Mouse (Mus musculus): ENCODE results near the gene Olfr972. TPM values are rescaled to one million over a fixed set of nuclear protein-coding genes. Genes with fewer than 3 reads are reported as not detected.
"Not testable (repeated sequence)": the region's sequence is repeated elsewhere in the genome, so short reads cannot be mapped to it uniquely, and the experiment has no call there.

The Olfr972 gene
- total RNA-seq (2017) = not detected in 2 replicates

GRCm38 (mm10) chr9:39866122-39866521 lies at the start of gene Olfr972:
Olfr972 (plus strand) TSS chr9:39866422.
- ATAC-seq (replicated peaks; ENCODE audit: low read depth, poor library complexity, severe bottlenecking) = no peak

- ATAC-seq (replicated peaks; ENCODE audit: low read depth, poor library complexity, severe bottlenecking) = not testable (repeated sequence)
Observed at GRCm38 (mm10) chr9:39836576-39836975, 29.6 kb upstream of the Olfr972 start, which contains the start of gene Olfr971. Olfr971 (plus strand) TSS chr9:39836876.

GRCm38 (mm10) chr9:39871986-39872385 lies 5.8 kb downstream of the Olfr972 start:
- ATAC-seq (replicated peaks; ENCODE audit: low read depth, poor library complexity, severe bottlenecking) = not testable (repeated sequence)

GRCm38 (mm10) chr9:39877541-39878396 lies 11.5 kb downstream of the Olfr972 start:
- ATAC-seq (replicated peaks; ENCODE audit: low read depth, poor library complexity, severe bottlenecking) = not testable (repeated sequence)

GRCm38 (mm10) chr9:39905106-39905505 lies 38.9 kb downstream of the Olfr972 start:
- peak; percentile 95 for ATAC-seq (replicated peaks; ENCODE audit: low read depth, poor library complexity, severe bottlenecking)

- no peak for ATAC-seq (replicated peaks; ENCODE audit: low read depth, poor library complexity, severe bottlenecking)
Observed at GRCm38 (mm10) chr9:39907036-39907435, 40.8 kb downstream of the Olfr972 start, which contains the start of gene Olfr229. Olfr229 (plus strand) TSS chr9:39907336.

- ATAC-seq (replicated peaks; ENCODE audit: low read depth, poor library complexity, severe bottlenecking) = peak; percentile 80
Observed at GRCm38 (mm10) chr9:39909939-39910338, 43.7 kb downstream of the Olfr972 start.

Other genes with a start within 250 kb of the Olfr972 start
- gene Olfr960, start 245.0 kb upstream of the Olfr972 start, total RNA-seq (2017) = not detected in 2 replicates
- gene Olfr961, start 221.3 kb upstream of the Olfr972 start, total RNA-seq (2017) = not detected in 2 replicates
- not detected in 2 replicates for gene Olfr963, start 199.2 kb upstream of the Olfr972 start, total RNA-seq (2017)
- gene Olfr149, start 159.3 kb upstream of the Olfr972 start, total RNA-seq (2017) = not detected in 2 replicates
- not detected in 2 replicates for gene Olfr965, start 155.1 kb upstream of the Olfr972 start, total RNA-seq (2017)
- not detected in 2 replicates for gene Olfr150, start 135.4 kb upstream of the Olfr972 start, total RNA-seq (2017)
- gene Olfr967, start 120.2 kb upstream of the Olfr972 start, total RNA-seq (2017) = not detected in 2 replicates
- gene Olfr968, start 83.2 kb upstream of the Olfr972 start, total RNA-seq (2017) = not detected in 2 replicates
- not detected in 2 replicates for gene Olfr969, start 75.5 kb upstream of the Olfr972 start, total RNA-seq (2017)
- not detected in 2 replicates for gene Olfr970, start 57.6 kb upstream of the Olfr972 start, total RNA-seq (2017)
- not detected in 2 replicates for gene Olfr971, start 29.5 kb upstream of the Olfr972 start, total RNA-seq (2017)
- not detected in 2 replicates for gene Olfr229, start 40.9 kb downstream of the Olfr972 start, total RNA-seq (2017)
- not detected in 2 replicates for gene Olfr974, start 71.1 kb downstream of the Olfr972 start, total RNA-seq (2017)
- not detected in 2 replicates for gene Olfr975, start 85.6 kb downstream of the Olfr972 start, total RNA-seq (2017)
- not detected in 2 replicates for gene Olfr976, start 94.7 kb downstream of the Olfr972 start, total RNA-seq (2017)
- gene Olfr978, start 125.7 kb downstream of the Olfr972 start, total RNA-seq (2017) = not detected in 2 replicates
- not detected in 2 replicates for gene Olfr979, start 137.0 kb downstream of the Olfr972 start, total RNA-seq (2017)
- not detected in 2 replicates for gene Olfr980, start 143.2 kb downstream of the Olfr972 start, total RNA-seq (2017)
- not detected in 2 replicates for gene Olfr981, start 155.0 kb downstream of the Olfr972 start, total RNA-seq (2017)
- gene Olfr982, start 207.4 kb downstream of the Olfr972 start, total RNA-seq (2017) = not detected in 2 replicates
- gene Olfr983, start 227.2 kb downstream of the Olfr972 start, total RNA-seq (2017) = not detected in 2 replicates
- gene Olfr984, start 247.8 kb downstream of the Olfr972 start, total RNA-seq (2017) = not detected in 2 replicates

Data from common myeloid progenitor, adult 5-6 weeks (primary cell).